Mouse (Mus musculus) layer of hippocampus, adult 9-11 months (tissue): ENCODE data around the gene Odc1.
A peak's percentile ranks its signal among the peaks of the same experiment; 100 is the strongest.
"Not testable (repeated sequence)": the region's sequence is repeated elsewhere in the genome, so short reads cannot be mapped to it uniquely, and the experiment has no call there.

Experiments used
- DNase-seq: peaks from one replicate; pipeline ENCODE4 v3.0.0; 2022

Odc1 gene

DNA sequence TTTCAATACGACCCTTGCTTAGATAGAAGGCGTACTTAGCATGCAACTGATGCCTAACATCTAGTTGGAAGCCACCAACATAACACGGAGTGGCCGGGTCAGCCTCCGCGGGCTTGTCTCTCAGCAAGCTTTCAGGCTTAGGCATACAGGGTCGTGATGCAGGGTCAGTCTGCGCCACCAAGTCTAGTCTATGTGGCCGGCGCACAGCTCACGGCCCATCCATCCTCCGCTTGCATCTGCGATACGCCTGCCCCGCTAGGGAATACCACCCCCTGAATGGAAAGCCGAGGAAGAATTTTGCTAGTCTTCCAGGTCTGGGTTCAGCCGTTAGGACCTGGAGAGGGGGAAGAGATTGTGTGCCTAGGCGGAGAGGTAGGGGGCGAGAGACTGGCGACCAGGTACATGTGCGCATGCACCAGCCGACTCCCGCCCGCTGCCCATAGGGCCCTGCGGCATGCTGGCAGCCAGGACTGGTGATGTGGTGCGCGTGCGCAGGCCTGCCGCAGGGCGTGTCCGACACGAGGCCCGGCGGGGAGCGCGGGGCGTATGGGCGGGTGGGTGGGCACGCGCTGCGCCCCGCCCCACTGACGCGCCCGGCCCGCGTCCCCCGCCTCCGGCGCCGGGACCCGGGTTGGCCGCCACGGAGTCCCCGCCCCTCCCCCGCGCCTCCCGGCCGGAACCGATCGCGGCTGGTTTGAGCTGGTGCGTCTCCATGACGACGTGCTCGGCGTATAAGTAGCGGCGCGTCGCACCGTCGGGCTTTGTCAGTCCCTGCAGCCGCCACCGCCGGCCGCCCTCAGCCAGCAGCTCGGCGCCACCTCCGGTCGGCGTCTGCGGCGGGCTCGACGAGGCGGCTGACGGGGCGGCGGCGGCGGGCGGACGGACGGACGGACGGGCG is at the start of gene Odc1:
TSS of gene Odc1 (plus strand) at position 586 of the 898 bp plus-strand sequence.
- peak; percentile 98 for DNase-seq

- DNase-seq: no peak
These were observed 49.8 kb upstream of the Odc1 start for GRCm38 (mm10) chr12:17494809-17495208.

GRCm38 (mm10) chr12:17495858-17496451 is 48.6 kb upstream of the Odc1 start:
- no peak for DNase-seq

- DNase-seq: no peak
These were observed 38.9 kb upstream of the Odc1 start for GRCm38 (mm10) chr12:17505620-17506074.

GRCm38 (mm10) chr12:17506117-17506993 is 38.2 kb upstream of the Odc1 start:
- DNase-seq: no peak

DNA sequence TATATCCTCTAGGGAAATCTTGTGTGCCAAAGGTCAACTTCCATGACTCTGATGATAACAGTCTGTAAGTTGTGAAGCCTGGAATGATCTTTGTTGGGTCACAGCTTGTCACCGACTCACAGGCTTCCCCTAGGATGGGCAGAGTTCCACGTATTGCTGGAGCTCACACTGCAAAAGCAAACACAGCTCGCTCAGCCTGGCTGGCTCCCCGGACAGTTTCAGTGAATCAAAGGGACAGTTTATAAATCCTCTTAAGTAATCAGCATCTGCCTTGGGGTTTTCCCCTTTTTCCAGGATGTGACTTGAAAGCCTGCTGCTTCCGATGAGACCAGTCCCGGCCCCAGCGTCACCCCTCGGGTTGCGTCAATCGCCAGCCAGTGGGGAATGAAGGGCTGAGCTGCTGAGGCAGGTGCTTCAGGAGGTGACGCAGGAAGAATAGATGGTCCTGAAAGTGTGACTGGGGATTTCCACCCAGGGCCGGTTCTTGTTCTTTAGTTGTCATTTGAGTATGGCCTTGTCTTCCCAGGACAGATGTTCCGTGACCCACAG is 37.5 kb upstream of the Odc1 start:
- DNase-seq: peak; percentile 22

GRCm38 (mm10) chr12:17509310-17509709 is 35.3 kb upstream of the Odc1 start:
- DNase-seq: no peak

DNA sequence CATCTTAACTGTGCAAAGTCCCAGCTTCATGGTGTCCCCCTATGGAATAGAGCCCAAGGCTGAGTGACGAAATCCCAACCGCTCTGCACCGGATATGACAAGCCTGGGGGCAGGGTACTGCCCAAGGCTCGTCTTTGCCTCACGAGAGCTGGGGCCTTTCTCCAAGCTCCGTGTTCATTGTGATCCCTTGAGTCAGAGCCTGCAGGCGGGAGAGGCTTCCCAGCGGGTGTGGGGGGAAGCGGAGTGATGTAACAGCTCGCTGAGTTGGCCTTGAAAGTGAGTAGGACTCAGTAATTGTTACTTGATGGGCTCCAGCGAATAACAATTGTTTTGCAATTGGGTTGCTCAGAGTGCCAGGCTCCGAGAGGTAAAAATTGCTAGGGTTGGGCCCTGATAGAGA is 34.4 kb upstream of the Odc1 start:
- DNase-seq: peak; percentile 15

GRCm38 (mm10) chr12:17511019-17511418 is 33.6 kb upstream of the Odc1 start:
- DNase-seq: no peak

- no peak for DNase-seq
These were observed 15.4 kb upstream of the Odc1 start for GRCm38 (mm10) chr12:17529180-17529579.

DNA sequence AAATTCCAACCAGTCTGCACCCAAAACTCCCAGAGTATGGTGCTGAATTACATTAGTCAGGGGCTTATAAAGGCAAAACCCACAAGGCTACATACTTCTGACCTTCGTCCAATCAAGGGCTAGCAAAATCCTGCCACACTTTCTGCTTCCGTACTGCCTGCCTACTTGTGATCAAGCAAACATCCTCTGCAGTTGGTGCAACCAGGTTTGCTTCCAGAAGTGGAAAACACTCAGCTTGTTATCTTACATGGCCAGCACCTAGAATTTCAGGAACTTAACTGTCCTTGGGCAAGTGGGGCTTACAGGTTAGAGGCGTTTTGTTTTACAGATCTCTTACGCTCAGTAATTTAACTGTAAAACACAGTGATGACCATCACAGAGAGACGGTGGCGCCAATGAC is 14.9 kb upstream of the Odc1 start:
- no peak for DNase-seq

- DNase-seq: no peak
These were observed 13.8 kb upstream of the Odc1 start for GRCm38 (mm10) chr12:17530825-17531224.

GRCm38 (mm10) chr12:17536222-17536621 is 8.4 kb upstream of the Odc1 start:
- DNase-seq: no peak

GRCm38 (mm10) chr12:17537147-17537546 is 7.4 kb upstream of the Odc1 start:
- no peak for DNase-seq

DNA sequence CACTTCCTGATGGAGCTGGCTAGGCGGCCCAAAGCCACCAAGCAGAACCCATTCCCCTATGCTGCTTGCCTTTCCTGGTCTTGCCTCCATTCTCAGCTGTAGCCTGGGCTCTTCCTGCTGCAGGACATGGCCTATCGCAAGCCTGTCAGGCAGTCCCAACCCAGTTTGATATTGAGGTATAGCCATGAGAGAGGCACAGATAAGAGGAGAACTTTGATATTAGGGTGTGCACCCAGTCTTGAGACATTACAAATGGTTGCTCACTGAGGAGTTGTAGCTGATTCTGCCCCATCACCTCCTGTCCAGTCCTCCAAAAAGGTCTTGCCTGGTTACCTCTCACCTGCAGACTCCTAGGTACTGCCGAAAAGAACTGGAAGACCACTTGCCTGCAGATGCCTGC is 6.5 kb upstream of the Odc1 start:
- DNase-seq: no peak

- DNase-seq: no peak
These were observed 5.6 kb upstream of the Odc1 start for GRCm38 (mm10) chr12:17539041-17539440.

DNA sequence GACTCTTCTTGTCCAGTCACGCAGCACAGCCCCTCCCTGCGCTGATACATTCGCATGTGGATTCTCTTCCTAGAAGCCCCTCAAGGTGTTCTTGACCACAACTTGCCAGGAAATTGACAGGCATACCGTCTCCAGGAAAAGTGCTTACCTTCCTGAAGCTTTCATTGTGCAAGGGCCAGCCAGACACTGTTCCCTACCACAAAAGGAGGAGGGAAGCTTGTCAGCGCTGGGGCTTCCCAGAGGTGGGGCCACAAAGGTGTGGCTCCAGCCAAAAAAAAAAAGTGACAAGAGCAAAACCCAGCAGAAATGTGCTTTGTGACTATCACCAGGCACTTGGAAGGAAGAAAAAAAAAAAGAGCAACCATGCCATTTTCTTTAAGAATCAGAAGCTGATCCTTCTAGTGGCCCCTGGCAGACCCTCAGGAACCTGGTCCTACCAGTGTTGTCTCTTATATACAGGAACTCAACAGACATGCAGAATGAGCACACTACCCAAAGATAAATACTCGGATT is 4.5 kb upstream of the Odc1 start:
- DNase-seq: no peak

GRCm38 (mm10) chr12:17545107-17545571 is 545 bp downstream of the Odc1 start:
- DNase-seq: peak; percentile 30

DNA sequence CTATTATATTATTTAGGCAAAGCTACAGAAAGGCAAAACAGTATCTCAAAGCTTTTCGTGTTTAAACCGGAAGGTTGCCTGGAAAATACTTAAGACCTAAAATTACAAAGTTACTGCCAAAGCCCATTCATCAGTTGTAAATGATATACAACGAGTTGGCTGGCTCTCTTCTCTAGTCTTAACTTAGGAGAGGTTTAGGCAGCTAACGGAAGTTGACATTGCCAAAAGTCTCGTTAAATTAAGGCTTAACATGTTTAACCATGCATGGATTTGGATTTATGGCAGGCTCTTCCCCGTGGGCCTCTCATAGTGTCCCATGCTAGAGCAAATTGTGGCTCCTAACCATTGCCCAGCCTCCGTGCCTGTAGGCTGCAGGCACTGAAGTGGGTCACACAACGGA is 1.3 kb downstream of the Odc1 start:
- DNase-seq: no peak

- not testable (repeated sequence) for DNase-seq
These were observed 3.0 kb downstream of the Odc1 start for GRCm38 (mm10) chr12:17547552-17547951.

DNA sequence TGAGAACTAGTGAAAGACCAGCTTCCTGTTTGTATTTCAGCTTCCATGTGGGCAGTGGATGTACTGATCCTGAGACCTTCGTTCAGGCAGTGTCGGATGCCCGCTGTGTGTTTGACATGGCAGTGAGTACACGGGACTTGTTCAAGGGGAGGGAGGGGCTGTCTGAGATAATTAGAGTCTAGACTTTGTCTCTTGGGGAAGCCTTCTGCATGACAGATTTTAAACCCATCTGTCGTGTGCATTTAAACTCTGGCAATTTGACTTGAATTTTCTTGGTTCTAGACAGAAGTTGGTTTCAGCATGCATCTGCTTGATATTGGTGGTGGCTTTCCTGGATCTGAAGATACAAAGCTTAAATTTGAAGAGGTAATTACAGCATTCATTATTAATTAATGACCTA is 3.9 kb downstream of the Odc1 start:
- peak; percentile 44 for DNase-seq

DNA sequence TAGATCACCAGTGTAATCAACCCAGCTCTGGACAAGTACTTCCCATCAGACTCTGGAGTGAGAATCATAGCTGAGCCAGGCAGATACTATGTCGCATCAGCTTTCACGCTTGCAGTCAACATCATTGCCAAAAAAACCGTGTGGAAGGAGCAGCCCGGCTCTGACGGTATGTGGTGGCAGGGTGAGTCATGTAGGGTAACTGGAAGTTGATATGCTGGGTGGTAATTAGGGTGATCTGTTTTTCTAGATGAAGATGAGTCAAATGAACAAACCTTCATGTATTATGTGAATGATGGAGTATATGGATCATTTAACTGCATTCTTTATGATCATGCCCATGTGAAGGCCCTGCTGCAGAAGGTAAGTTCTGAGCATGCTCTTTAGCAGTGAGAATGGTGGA is 4.8 kb downstream of the Odc1 start:
- not testable (repeated sequence) for DNase-seq
